Mouse (Mus musculus) spleen, adult 2 months (tissue): Measurements from ENCODE around the gene Ryr1. TPM values are rescaled to one million over a fixed set of nuclear protein-coding genes. Genes with fewer than 3 reads are reported as not detected.

ENCODE experiments used
- DNase-seq, 2 experiments: peaks; one replicate each; pipeline versions ENCODE4 v3.0.0 to v3.0.0-alpha.2; 2012 to 2021; ENCODE audit warnings: low spot score in 2 of 2, low read depth in 1 of 2
- H3K27ac ChIP-seq: fragments of 200-500 bp; 2 replicates; pipeline ENCODE4 v1.5.1; 2012; ENCODE audit warnings: low read length, inconsistent platforms; ENCODE audit not compliant: insufficient read depth
- H3K27me3 ChIP-seq: fragments of 200-500 bp; 2 replicates; pipeline ENCODE4 v1.6.1; 2012; ENCODE audit warnings: mild to moderate bottlenecking, moderate library complexity, low read length, inconsistent platforms; ENCODE audit not compliant: control insufficient read depth, insufficient read depth
- H3K36me3 ChIP-seq: fragments of 200-500 bp; 2 replicates; pipeline ENCODE4 v1.6.1; 2012; ENCODE audit warnings: mild to moderate bottlenecking, low read length, inconsistent platforms; ENCODE audit not compliant: control insufficient read depth, insufficient read depth
- H3K4me1 ChIP-seq: fragments of 200-500 bp; 2 replicates; pipeline ENCODE4 v1.6.1; 2011; ENCODE audit warnings: inconsistent platforms; ENCODE audit not compliant: control insufficient read depth, insufficient read depth, insufficient read length
- H3K4me3 ChIP-seq: fragments of 200-500 bp; 2 replicates; pipeline ENCODE4 v1.5.1; 2011; ENCODE audit warnings: mild to moderate bottlenecking, inconsistent platforms; ENCODE audit not compliant: insufficient read depth, insufficient read length; ENCODE audit errors: extremely low read depth
- CTCF ChIP-seq: fragments of 200-500 bp; IDR thresholded peaks from 2 replicates; pipeline ENCODE4 v1.5.1; 2011; ENCODE audit warnings: mild to moderate bottlenecking, inconsistent platforms; ENCODE audit not compliant: insufficient read depth, insufficient read length, insufficient replicate concordance; ENCODE audit errors: extremely low read depth
- POLR2A ChIP-seq: fragments of 200-500 bp; IDR thresholded peaks from 2 replicates; pipeline ENCODE4 v1.6.1; 2011; ENCODE audit warnings: low read depth, low read length, inconsistent platforms
- WGBS: fragments of 180-500 bp; shearing (Covaris S2); methylation state at CpG from one replicate; pipeline ENCODE4 v1.1.7; 2018; 5-methylcytosine and 5-hydroxymethylcytosine counted together
- polyA plus RNA-seq: library from polyadenylated mRNA; depleted of rRNA; stranded (reverse); fragments of >200 nt; gene quantifications from 2 replicates; pipeline ENCODE4 v1.2.3, GENCODE M21; 2012

The Ryr1 gene
- polyA plus RNA-seq, 1 experiment: 0.27 TPM

GRCm38 (mm10) chr7:29039985-29040661 is 84.9 kb downstream of the Ryr1 start:
- no peak for DNase-seq
- Histone ChIP-seq H3K27me3 (no peaks in the 10 kb centered on the region), H3K36me3 (no peaks in the 10 kb centered on the region), H3K27ac (no peak overlapping the region), H3K4me3 (peak overlapping the region; percentile 34; the same call in 1 of the 2 replicates), H3K4me1 (peaks cover 10% of the 10 kb centered on the region)
- 1% methylated on average over 26 of the region's 26 CpGs for WGBS
- TF ChIP-seq POLR2A (no peak), CTCF (no peak)

GRCm38 (mm10) chr7:29039604-29039984 is 85.4 kb downstream of the Ryr1 start:
- under 1% methylated on average over 11 of the region's 11 CpGs for WGBS
- Histone ChIP-seq H3K4me3 (peak overlapping the region; percentile 34), H3K4me1 (peaks cover 10% of the 10 kb centered on the region), H3K36me3 (no peaks in the 10 kb centered on the region), H3K27ac (no peak overlapping the region), H3K27me3 (no peaks in the 10 kb centered on the region)
- TF ChIP-seq CTCF (peak; percentile 35; the same call in 1 of the 2 replicates), POLR2A (no peak)
- peak; percentile 83 to 86 for DNase-seq

- no peak for DNase-seq
- H3K36me3 ChIP-seq: no peaks in the 10 kb centered on the region
- no peak for TF ChIP-seq POLR2A
- TF ChIP-seq CTCF: 0 out of 2 replicates have a peak, but pooled peaks have one; percentile 13
- WGBS: 80% methylated on average over 6 of the region's 6 CpGs
- H3K4me3 ChIP-seq: no peak overlapping the region
- no peaks in the 10 kb centered on the region for H3K27me3 ChIP-seq
- H3K27ac ChIP-seq: no peak overlapping the region
- H3K4me1 ChIP-seq: peaks cover 10% of the 10 kb centered on the region
Observed at GRCm38 (mm10) chr7:29037261-29037660, 87.7 kb downstream of the Ryr1 start.

GRCm38 (mm10) chr7:29032685-29033084 is 92.3 kb downstream of the Ryr1 start:
- no peak for DNase-seq
- H3K4me3 ChIP-seq: no peak overlapping the region
- 90% methylated on average over 5 of the region's 5 CpGs for WGBS
- no peak overlapping the region for H3K27ac ChIP-seq
- no peaks in the 10 kb centered on the region for H3K27me3 ChIP-seq
- peak; percentile 25; the same call in 1 of the 2 replicates for TF ChIP-seq CTCF
- no peak for TF ChIP-seq POLR2A
- H3K36me3 ChIP-seq: no peaks in the 10 kb centered on the region
- H3K4me1 ChIP-seq: no peaks in the 10 kb centered on the region

- no peaks in the 10 kb centered on the region for H3K27me3 ChIP-seq
- no peak overlapping the region for H3K27ac ChIP-seq
- H3K4me1 ChIP-seq: no peaks in the 10 kb centered on the region
- TF ChIP-seq POLR2A: no peak
- no peak for TF ChIP-seq CTCF
- H3K4me3 ChIP-seq: no peak overlapping the region
- no peaks in the 10 kb centered on the region for H3K36me3 ChIP-seq
- 67% methylated on average over 10 of the region's 10 CpGs for WGBS
- DNase-seq: no peak
Observed at GRCm38 (mm10) chr7:29031641-29032040, 93.3 kb downstream of the Ryr1 start.

GRCm38 (mm10) chr7:29029690-29030656 is 95.0 kb downstream of the Ryr1 start:
- Histone ChIP-seq H3K4me3 (no peak overlapping the region), H3K27me3 (no peaks in the 10 kb centered on the region), H3K36me3 (no peaks in the 10 kb centered on the region), H3K4me1 (peaks cover 5% of the 10 kb centered on the region; the same call in 1 of the 2 replicates), H3K27ac (no peak overlapping the region)
- 73% methylated on average over 14 of the region's 14 CpGs for WGBS
- DNase-seq: no peak
- TF ChIP-seq CTCF (no peak), POLR2A (no peak)

GRCm38 (mm10) chr7:29028761-29029160 is 96.2 kb downstream of the Ryr1 start:
- Histone ChIP-seq H3K27me3 (no peaks in the 10 kb centered on the region), H3K4me3 (no peak overlapping the region), H3K27ac (no peak overlapping the region), H3K36me3 (no peaks in the 10 kb centered on the region), H3K4me1 (peaks cover 6% of the 10 kb centered on the region; the same call in 1 of the 2 replicates)
- DNase-seq: no peak
- 90% methylated on average over 6 of the region's 6 CpGs for WGBS
- no peak for TF ChIP-seq CTCF
- TF ChIP-seq POLR2A: no peak
